Mouse (Mus musculus): ENCODE results near the gene Pik3r1.

DNA sequence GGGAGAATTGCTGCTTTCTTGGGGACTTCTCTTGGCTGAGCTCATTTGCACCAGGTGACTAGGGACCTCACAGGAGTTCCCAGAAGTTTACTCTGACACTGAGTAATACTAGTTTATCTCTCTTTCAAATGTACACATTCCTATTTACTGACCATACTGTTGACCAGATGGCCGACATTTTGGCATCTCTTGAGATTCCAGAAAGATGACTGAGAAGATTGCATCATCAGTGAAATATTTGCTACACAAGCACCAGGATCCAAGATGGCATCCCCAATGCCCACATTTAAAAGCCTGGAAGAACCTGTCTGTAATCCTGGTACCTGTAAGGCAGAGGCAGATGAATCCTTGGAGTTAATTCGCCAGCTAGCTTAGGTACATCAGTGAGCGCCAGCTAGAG lies 41.1 kb downstream of the Pik3r1 start:
- TF ChIP-seq POLR2A (IDR thresholded peaks at IDR 0.05; ENCODE audit: extremely low read depth, insufficient read depth, low read length) (no peak), CTCF (IDR thresholded peaks at IDR 0.05; ENCODE audit: low read depth, low read length) (no peak)

All from liver, adult 2 months (tissue).